Mouse (Mus musculus) forebrain, embryonic 16.5 days (tissue): Measurements from ENCODE around the gene Ovol1. TPM values are rescaled to one million over a fixed set of nuclear protein-coding genes. Genes with fewer than 3 reads are reported as not detected.

Experiments
- ATAC-seq: fragments of 200-750 bp; cut with Nextera tagmentation; 2 replicates; pipeline ENCODE4 v1.8.0; 2017; ENCODE audit warnings: mild to moderate bottlenecking, moderate library complexity
- H3K27ac ChIP-seq: fragments of 300-500 bp; sonication (generic); 2 replicates; pipeline ENCODE4 v1.5.1; 2014; ENCODE audit warnings: low read length, control low read depth
- H3K27me3 ChIP-seq: fragments of 300-500 bp; sonication (generic); replicated peaks from 2 replicates; pipeline ENCODE4 v1.6.1; 2014; ENCODE audit warnings: low read length; ENCODE audit not compliant: control insufficient read depth, insufficient read depth
- H3K36me3 ChIP-seq: fragments of 300-500 bp; sonication (generic); 2 replicates; pipeline ENCODE4 v1.6.1; 2014; ENCODE audit not compliant: control insufficient read depth, insufficient read depth
- H3K4me1 ChIP-seq: fragments of 300-500 bp; sonication (generic); replicated peaks from 2 replicates; pipeline ENCODE4 v1.6.1; 2014; ENCODE audit warnings: low read length; ENCODE audit not compliant: control insufficient read depth, insufficient read depth
- H3K4me2 ChIP-seq: fragments of 300-500 bp; sonication (generic); 2 replicates; pipeline ENCODE4 v1.6.1; 2014; ENCODE audit warnings: mild to moderate bottlenecking, low read length, control low read depth
- H3K4me3 ChIP-seq: fragments of 300-500 bp; sonication (generic); replicated peaks from 2 replicates; pipeline ENCODE4 v1.5.1; 2014; ENCODE audit warnings: mild to moderate bottlenecking, low read length, control low read depth
- H3K9ac ChIP-seq: fragments of 300-500 bp; sonication (generic); replicated peaks from 2 replicates; pipeline ENCODE4 v1.6.1; 2014; ENCODE audit warnings: low read depth, low read length, control low read depth
- H3K9me3 ChIP-seq: fragments of 300-500 bp; sonication (generic); 2 replicates; pipeline ENCODE4 v1.6.1; 2016; ENCODE audit warnings: low read length; ENCODE audit not compliant: control insufficient read depth
- WGBS: fragments of 180-500 bp; shearing (Covaris S2); extraction: QIAGEN DNeasy Blood & Tissue Kit; methylation state at CpG from one replicate; pipeline ENCODE4 v1.1.7; 2014; 5-methylcytosine and 5-hydroxymethylcytosine counted together
- polyA plus RNA-seq: library from polyadenylated mRNA; unstranded; fragments of >200 nt; fragmentation: Nextera tagmentation; extraction: Ambion mirVana; gene quantifications from 2 replicates; pipeline ENCODE4 v1.2.1, GENCODE M21; 2015

Ovol1 gene
- polyA plus RNA-seq, 1 experiment from 2014 or later: 0.08 TPM

DNA sequence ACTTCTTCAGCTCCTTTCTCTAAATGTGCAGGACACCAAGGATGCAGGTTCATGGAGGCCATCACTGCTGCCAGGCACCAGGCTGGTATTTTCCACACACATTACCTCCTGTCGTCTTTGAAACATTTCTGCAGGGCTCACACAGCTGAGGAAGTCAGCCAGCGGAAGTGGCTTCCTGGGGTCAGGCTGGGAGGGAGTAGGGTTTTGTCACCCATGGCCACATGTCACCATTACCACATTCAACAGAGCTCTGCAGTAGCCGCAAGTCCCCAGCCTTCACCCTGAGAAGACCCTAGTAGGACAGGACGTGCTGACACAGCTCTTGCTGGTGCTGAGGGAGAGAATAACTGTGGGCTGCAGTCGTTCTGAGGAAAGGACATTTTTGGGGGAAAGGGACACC is 11.4 kb upstream of the Ovol1 start:
- Histone ChIP-seq H3K4me3 (no peak overlapping the region), H3K9ac (no peak overlapping the region), H3K4me1 (peaks cover 15% of the 10 kb centered on the region), H3K9me3 (no peaks in the 10 kb centered on the region), H3K4me2 (no peak overlapping the region), H3K27ac (no peak overlapping the region), H3K27me3 (no peaks in the 10 kb centered on the region), H3K36me3 (no peaks in the 10 kb centered on the region)
- 88% methylated on average over 5 of the region's 5 CpGs for WGBS
- ATAC-seq: no peak

- 90% methylated on average over 32 of the region's 32 CpGs for WGBS
- Histone ChIP-seq H3K4me2 (no peak overlapping the region), H3K4me3 (no peak overlapping the region), H3K27me3 (peaks cover 3% of the 10 kb centered on the region; the same call in 1 of the 2 replicates), H3K9me3 (no peaks in the 10 kb centered on the region), H3K4me1 (peaks cover 16% of the 10 kb centered on the region), H3K36me3 (no peaks in the 10 kb centered on the region), H3K9ac (no peak overlapping the region), H3K27ac (no peak overlapping the region)
- ATAC-seq: no peak
Measured at GRCm38 (mm10) chr19:5570353-5571246, 10.2 kb upstream of the Ovol1 start.

DNA sequence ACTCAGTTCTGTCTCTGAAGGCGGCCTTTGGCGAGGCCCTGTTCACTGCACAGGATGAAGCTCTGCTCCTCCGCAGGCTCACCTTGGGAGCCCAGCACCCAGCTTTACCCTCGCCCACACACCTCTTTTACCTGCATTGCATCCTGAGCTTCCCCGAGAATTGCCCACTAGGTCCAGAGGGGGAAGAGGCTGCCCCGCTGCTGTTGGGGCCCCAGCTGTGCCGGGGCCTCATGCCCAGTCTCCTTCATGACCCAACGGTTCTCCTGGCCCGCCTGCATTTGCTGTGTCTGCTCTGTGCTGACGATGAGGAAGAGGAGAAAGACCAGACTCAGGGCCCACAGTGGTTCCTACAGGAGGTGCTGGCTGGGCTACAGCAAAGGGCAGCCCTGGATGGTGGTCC is 9.1 kb upstream of the Ovol1 start:
- no peak overlapping the region for H3K4me2 ChIP-seq
- no peaks in the 10 kb centered on the region for H3K36me3 ChIP-seq
- no peak overlapping the region for H3K27ac ChIP-seq
- peaks cover 7% of the 10 kb centered on the region for H3K27me3 ChIP-seq
- ATAC-seq: no peak
- no peak overlapping the region for H3K4me3 ChIP-seq
- 91% methylated on average over 10 of the region's 10 CpGs for WGBS
- H3K9me3 ChIP-seq: no peaks in the 10 kb centered on the region
- H3K4me1 ChIP-seq: peaks cover 16% of the 10 kb centered on the region
- H3K9ac ChIP-seq: no peak overlapping the region

DNA sequence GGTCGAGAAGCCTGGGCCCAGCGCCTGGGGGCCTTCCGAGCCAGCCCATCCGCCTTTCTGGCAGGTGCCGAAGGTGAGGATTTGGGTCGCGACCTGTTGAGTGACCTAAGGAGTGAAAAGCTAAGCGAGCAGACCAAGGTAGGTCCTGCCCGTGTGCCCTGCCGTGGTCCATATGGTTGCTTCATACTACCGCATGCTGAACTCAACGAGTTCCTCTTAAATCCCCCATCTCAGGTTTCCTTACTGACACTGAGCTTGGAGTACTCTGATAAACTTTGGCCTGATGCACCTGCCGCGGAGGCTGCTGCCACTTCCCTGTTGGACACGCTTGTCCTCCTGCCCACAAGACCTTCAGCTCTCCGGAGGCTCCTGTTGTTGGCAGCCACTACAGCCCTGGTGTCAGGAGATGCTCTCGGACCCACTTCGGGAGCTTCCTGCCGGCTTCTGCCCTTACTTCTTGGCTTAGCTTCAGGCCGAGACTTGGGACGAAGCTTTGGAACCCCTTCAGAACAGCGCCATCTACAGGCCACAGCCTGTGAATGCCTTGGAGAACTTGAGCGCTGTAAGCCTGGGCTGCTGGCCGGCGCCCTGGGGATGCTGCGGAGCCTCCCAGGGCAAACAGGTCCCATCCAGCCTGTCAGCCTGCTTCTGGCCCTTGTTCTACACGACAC is 8.2 kb upstream of the Ovol1 start:
- peak overlapping the region; percentile 78 for H3K9ac ChIP-seq
- H3K4me3 ChIP-seq: peak overlapping the region; percentile 86
- H3K27ac ChIP-seq: no peak overlapping the region
- no peaks in the 10 kb centered on the region for H3K36me3 ChIP-seq
- peaks cover 16% of the 10 kb centered on the region for H3K4me1 ChIP-seq
- H3K9me3 ChIP-seq: no peaks in the 10 kb centered on the region
- peak; percentile 8; the same call in 1 of the 2 replicates for ATAC-seq
- H3K27me3 ChIP-seq: peaks cover 11% of the 10 kb centered on the region
- WGBS: 6% methylated on average over 27 of the region's 27 CpGs
- peak overlapping the region; percentile 96 for H3K4me2 ChIP-seq

DNA sequence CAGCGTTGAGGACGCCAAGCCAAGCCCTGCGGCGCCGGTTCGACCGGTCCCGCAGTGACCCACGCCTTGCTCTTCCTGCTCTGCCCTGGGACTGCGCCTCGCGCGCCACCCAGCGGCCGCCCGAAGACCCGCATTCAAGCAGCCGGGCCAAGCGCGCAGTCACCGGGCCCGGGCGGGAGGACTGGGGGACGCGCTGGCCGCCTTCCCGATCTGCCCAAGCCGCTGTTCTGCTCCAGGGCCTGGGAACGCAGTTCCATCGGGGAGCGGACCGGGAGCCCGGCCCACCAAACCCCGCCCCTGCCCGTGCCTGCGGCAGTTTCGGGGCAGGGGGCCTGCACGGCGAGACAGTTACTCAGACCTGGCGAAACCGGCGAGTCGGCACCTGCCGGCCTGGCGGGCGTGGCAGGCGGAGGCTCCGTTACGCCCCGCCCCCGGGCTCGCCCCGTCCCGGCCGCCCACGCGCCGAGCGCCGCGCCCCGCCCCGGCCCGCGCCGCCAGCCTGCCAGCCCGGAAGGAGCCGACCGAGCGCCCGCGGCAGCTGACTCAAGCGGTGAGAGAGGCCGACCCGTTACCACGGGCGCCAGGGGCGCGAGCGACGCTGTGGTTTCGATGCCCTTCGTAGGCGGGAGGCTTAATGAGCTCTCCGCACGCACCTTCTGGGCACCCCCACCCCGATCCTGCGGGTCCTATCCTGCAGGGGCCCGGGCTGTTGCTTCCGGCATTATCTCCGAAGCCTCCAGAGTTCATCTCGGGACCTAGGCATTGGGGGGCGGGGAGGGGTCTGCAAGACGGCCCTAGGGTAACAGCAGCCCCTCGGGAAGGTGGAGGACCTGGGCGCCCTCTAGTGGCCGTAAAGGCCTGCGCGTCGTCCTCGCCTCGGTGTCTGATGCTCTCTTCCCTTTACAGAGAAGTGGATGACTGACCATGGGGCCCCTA is 7.4 kb upstream of the Ovol1 start, which contains the start of gene Ap5b1:
Gene Ap5b1 (plus strand): TSS at position 492 of the 936 bp plus-strand sequence.
- peaks cover 16% of the 10 kb centered on the region for H3K27me3 ChIP-seq
- WGBS: under 1% methylated on average over 86 of the region's 102 CpGs
- H3K4me1 ChIP-seq: peaks cover 16% of the 10 kb centered on the region
- no peaks in the 10 kb centered on the region for H3K9me3 ChIP-seq
- peak; percentile 91 for ATAC-seq
- H3K27ac ChIP-seq: peak within 1 kb of the TSS; percentile 82
- no peaks in the 10 kb centered on the region for H3K36me3 ChIP-seq
- peak within 1 kb of the TSS; percentile 86 for H3K4me3 ChIP-seq
- H3K4me2 ChIP-seq: peak within 1 kb of the TSS; percentile 96
- H3K9ac ChIP-seq: peak within 1 kb of the TSS; percentile 78

- Histone ChIP-seq H3K9ac (peak overlapping the region; percentile 78), H3K27me3 (peaks cover 21% of the 10 kb centered on the region), H3K4me3 (peak overlapping the region; percentile 86), H3K4me2 (peak overlapping the region; percentile 96), H3K9me3 (no peaks in the 10 kb centered on the region), H3K36me3 (no peaks in the 10 kb centered on the region), H3K4me1 (peaks cover 16% of the 10 kb centered on the region), H3K27ac (peak overlapping the region; percentile 82)
- WGBS: under 1% methylated on average over 26 of the region's 26 CpGs
- ATAC-seq: peak; percentile 23
Measured at GRCm38 (mm10) chr19:5567180-5567533, 6.7 kb upstream of the Ovol1 start.

GRCm38 (mm10) chr19:5566316-5566715 is 5.9 kb upstream of the Ovol1 start:
- no peaks in the 10 kb centered on the region for H3K36me3 ChIP-seq
- no peak overlapping the region for H3K27ac ChIP-seq
- 62% methylated on average over 5 of the region's 5 CpGs for WGBS
- no peak overlapping the region for H3K9ac ChIP-seq
- H3K4me2 ChIP-seq: no peak overlapping the region
- no peak overlapping the region for H3K4me3 ChIP-seq
- H3K9me3 ChIP-seq: no peaks in the 10 kb centered on the region
- H3K27me3 ChIP-seq: peaks cover 29% of the 10 kb centered on the region
- peaks cover 16% of the 10 kb centered on the region for H3K4me1 ChIP-seq
- ATAC-seq: no peak

DNA sequence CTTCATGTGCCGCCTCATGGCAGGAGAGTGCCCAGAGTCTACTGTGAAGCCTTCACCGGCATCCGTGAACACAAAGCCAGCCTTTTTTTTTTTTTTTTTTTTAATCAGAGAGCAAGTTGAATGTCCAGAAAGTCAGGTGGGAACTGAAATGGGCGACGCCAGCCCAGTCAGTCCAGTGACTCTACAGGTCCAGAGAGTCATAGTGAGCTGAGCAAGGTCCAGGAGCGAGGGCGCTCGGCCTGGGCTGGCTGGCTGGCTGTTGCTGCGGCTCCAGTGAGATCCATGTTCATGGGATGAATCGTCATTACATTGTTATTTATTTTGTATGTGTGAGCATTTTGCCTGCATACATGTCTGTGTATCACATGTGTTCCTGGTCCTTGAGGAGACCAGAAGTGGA is 2.3 kb upstream of the Ovol1 start:
- Histone ChIP-seq H3K27me3 (peaks cover 64% of the 10 kb centered on the region), H3K4me1 (peaks cover 18% of the 10 kb centered on the region), H3K36me3 (no peaks in the 10 kb centered on the region), H3K9me3 (no peaks in the 10 kb centered on the region), H3K27ac (no peak overlapping the region), H3K9ac (no peak overlapping the region), H3K4me2 (no peak overlapping the region), H3K4me3 (no peak overlapping the region)
- 88% methylated on average over 10 of the region's 10 CpGs for WGBS
- ATAC-seq: no peak

- Histone ChIP-seq H3K27ac (no peak overlapping the region), H3K4me1 (peaks cover 14% of the 10 kb centered on the region), H3K4me3 (no peak overlapping the region), H3K9me3 (no peaks in the 10 kb centered on the region), H3K36me3 (no peaks in the 10 kb centered on the region), H3K9ac (no peak overlapping the region), H3K27me3 (peaks cover 70% of the 10 kb centered on the region), H3K4me2 (no peak overlapping the region)
- ATAC-seq: no peak
- WGBS: 57% methylated on average over 3 of the region's 3 CpGs
Measured at GRCm38 (mm10) chr19:5561886-5562285, 1.4 kb upstream of the Ovol1 start.
